Mouse (Mus musculus): Measurements from ENCODE around the gene Snapc1.
A peak's percentile ranks its signal among the peaks of the same experiment; 100 is the strongest.

Gene Snapc1

GRCm38 (mm10) chr12:73997297-73998127, 33.2 kb downstream of the Snapc1 start, which contains the start of gene Syt16:
Gene Syt16 (plus strand): TSS chr12:73997661.
- DNase-seq = no peak

GRCm38 (mm10) chr12:73998128-73998456, 33.8 kb downstream of the Snapc1 start:
- DNase-seq = no peak

GRCm38 (mm10) chr12:74002449-74002848, 38.2 kb downstream of the Snapc1 start:
- no peak for DNase-seq

GRCm38 (mm10) chr12:74009448-74009911, 45.2 kb downstream of the Snapc1 start:
- peak in 1 of 2 experiments; percentile 11 for DNase-seq

GRCm38 (mm10) chr12:74013739-74014138, 49.5 kb downstream of the Snapc1 start:
- DNase-seq = peak; percentile 62 to 68

GRCm38 (mm10) chr12:74014739-74015270, 50.5 kb downstream of the Snapc1 start:
- peak; percentile 14 to 16 for DNase-seq

- DNase-seq = no peak
Measured at GRCm38 (mm10) chr12:74015491-74015890, 51.2 kb downstream of the Snapc1 start.

- DNase-seq = no peak
Measured at GRCm38 (mm10) chr12:74023260-74023659, 59.0 kb downstream of the Snapc1 start.

GRCm38 (mm10) chr12:74024912-74025311, 60.6 kb downstream of the Snapc1 start:
- DNase-seq = no peak

Data from lung, adult 18-20 months (tissue).